ENCODE assay signal across 8 mouse cellular contexts in genomic region chr16:62854191-62855068, GRCm38 (mm10). TPM values are rescaled to one million over a fixed set of nuclear protein-coding genes. Genes with fewer than 3 reads are reported as not detected.
DNase-seq lines count a peak whose midpoint lies in the region; ATAC-seq and TF ChIP-seq lines count a peak whose summit lies in the region.

Gene Pros1, plus strand, starts transcription at chr16:62854307.

- intact Hi-C loops in heart, postnatal 10 days (cut with DNase I), result loop anchor here (2.0 to 5.0 kb wide), 2 partner anchors 70 to 1998 kb away; partner anchors contain the start of genes Cggbp1 and Zfp654

- 5% methylated on average over 35 of the region's 42 CpGs for WGBS in forebrain, embryonic 13.5 days
- WGBS in lung, embryonic 14.5 days, result 2% methylated on average over 42 of the region's 42 CpGs

- H3K9me3 ChIP-seq in forebrain, embryonic 13.5 days (replicated peaks), result no peaks in the 10 kb centered on the region
- no peaks in the 10 kb centered on the region for H3K9me3 ChIP-seq in lung, embryonic 14.5 days (ENCODE audit: low read depth, low read length)

- H3K27me3 ChIP-seq in forebrain, embryonic 13.5 days, result no peaks in the 10 kb centered on the region
- no peaks in the 10 kb centered on the region for H3K27me3 ChIP-seq in lung, embryonic 14.5 days (ENCODE audit: insufficient read depth, low read length)

- ATAC-seq in forebrain, embryonic 13.5 days, result peak; percentile 93
- peak; percentile 98 for ATAC-seq in lung, embryonic 14.5 days (ENCODE audit: insufficient read depth)
- 0 out of 2 replicates have a peak, but pooled peaks have one; percentile 36 for ATAC-seq in neutrophil, adult 5-6 weeks (ENCODE audit: extremely low read depth, insufficient number of reproducible peaks, low FRiP score, poor library complexity, severe bottlenecking)

- peaks cover 4% of the 10 kb centered on the region for H3K4me1 ChIP-seq in forebrain, embryonic 13.5 days
- H3K4me1 ChIP-seq in lung, embryonic 14.5 days (ENCODE audit: insufficient read depth), result no peaks in the 10 kb centered on the region

- peak within 1 kb of the TSS; percentile 19; the same call in 1 of the 2 replicates for H3K27ac ChIP-seq in forebrain, embryonic 13.5 days
- H3K27ac ChIP-seq in lung, embryonic 14.5 days (ENCODE audit: low read depth), result peak within 1 kb of the TSS; percentile 91

- peak within 1 kb of the TSS; percentile 84 for H3K9ac ChIP-seq in forebrain, embryonic 13.5 days
- H3K9ac ChIP-seq in lung, embryonic 14.5 days, result peak within 1 kb of the TSS; percentile 84

- peak; percentile 57 for DNase-seq in CD4-positive helper T cell, adult 2 months (ENCODE audit: low read depth, low spot score)
- peak; percentile 76 for DNase-seq in adrenal gland, postnatal 25 days
- peak; percentile 75 to 78 for DNase-seq in heart, postnatal 10 days
- DNase-seq in kidney, postnatal 36 days, result peak; percentile 60 to 81
- peak; percentile 82 for DNase-seq in lung, embryonic 14.5 days
- peak; percentile 40 for DNase-seq in thymus, postnatal 0 days (ENCODE audit: low spot score)

- peak within 1 kb of the TSS; percentile 59 for H3K4me3 ChIP-seq in forebrain, embryonic 13.5 days
- peak within 1 kb of the TSS; percentile 63 for H3K4me3 ChIP-seq in lung, embryonic 14.5 days (ENCODE audit: low read depth, low read length)

- H3K4me2 ChIP-seq in forebrain, embryonic 13.5 days, result peak within 1 kb of the TSS; percentile 91
- peak within 1 kb of the TSS; percentile 81 for H3K4me2 ChIP-seq in lung, embryonic 14.5 days

- TF ChIP-seq CTCF in lung, embryonic 14.5 days (IDR thresholded peaks at IDR 0.05; ENCODE audit: low read depth), result no peak

- H3K36me3 ChIP-seq in forebrain, embryonic 13.5 days (ENCODE audit: poor library complexity, severe bottlenecking), result no peaks in the 10 kb centered on the region
- no peaks in the 10 kb centered on the region for H3K36me3 ChIP-seq in lung, embryonic 14.5 days (ENCODE audit: insufficient read depth)

RNA-seq across cellular contexts. Expression of gene Pros1, which starts in this region (rescaled TPM):
- total RNA-seq in adrenal gland, postnatal 25 days (2021), result 48.8 and 57.5 TPM in 2 replicates
- polyA plus RNA-seq in forebrain, embryonic 13.5 days (2015; fragmentation: Nextera tagmentation; extraction: Ambion mirVana), result 7.7 and 8.6 TPM in 2 replicates
- 10 to 100 TPM; 24.4 to 27.8 TPM for total RNA-seq in heart, postnatal 10 days (2021)
- 59.7 and 60.3 TPM in 2 replicates for polyA plus RNA-seq in lung, embryonic 14.5 days (2014; fragmentation: Nextera tagmentation; extraction: Ambion mirVana)
- 5.6 and 7.1 TPM in 2 replicates for total RNA-seq in neutrophil, adult 5-6 weeks (2017)
- 17.0 and 19.8 TPM in 2 replicates for polyA plus RNA-seq in thymus, postnatal 0 days (2015; fragmentation: Nextera tagmentation; extraction: Ambion mirVana)

Comparison
In these comparisons a context has a peak if more than half of its experiments do, and no peak if none do; other contexts are left out.
1. Peak in every context shown above with its lines: DNase-seq, ATAC-seq, H3K4me3 ChIP-seq and H3K27ac ChIP-seq.
2. ATAC-seq: peak in every context shown above with its lines; median percentile 98 in lung, embryonic 14.5 days; 93 in forebrain, embryonic 13.5 days; 36 in neutrophil, adult 5-6 weeks.